Mouse (Mus musculus) liver, embryonic 12.5 days (tissue): ENCODE measurements at regions not wholly inside any gene's neighbourhood (a gene's known extent, or its start where the extent isn't known, plus 50 kb on each side); places are given as distances from the start of the nearest gene placed in this dataset.

ENCODE experiments used
- ATAC-seq: fragments of 200-750 bp; cut with Nextera tagmentation; 2 replicates; pipeline ENCODE4 v1.8.0; 2017; ENCODE audit warnings: moderate number of reproducible peaks, mild to moderate bottlenecking, moderate library complexity
- H3K27ac ChIP-seq: fragments of 300-500 bp; sonication (generic); 2 replicates; pipeline ENCODE4 v1.5.1; 2016; ENCODE audit warnings: mild to moderate bottlenecking
- H3K27me3 ChIP-seq: fragments of 300-500 bp; sonication (generic); replicated peaks from 2 replicates; pipeline ENCODE4 v1.6.1; 2016; ENCODE audit warnings: mild to moderate bottlenecking, moderate library complexity
- H3K36me3 ChIP-seq: fragments of 300-500 bp; sonication (generic); 2 replicates; pipeline ENCODE4 v1.6.1; 2016; ENCODE audit warnings: mild to moderate bottlenecking, moderate library complexity
- H3K4me1 ChIP-seq: fragments of 300-500 bp; sonication (generic); 2 replicates; pipeline ENCODE4 v1.6.1; 2016
- H3K4me2 ChIP-seq: fragments of 300-500 bp; sonication (generic); 2 replicates; pipeline ENCODE4 v1.6.1; 2016; ENCODE audit warnings: mild to moderate bottlenecking, moderate library complexity
- H3K4me3 ChIP-seq: fragments of 300-500 bp; sonication (generic); 2 replicates; pipeline ENCODE4 v1.5.1; 2016; ENCODE audit warnings: mild to moderate bottlenecking, moderate library complexity
- H3K9ac ChIP-seq: fragments of 300-500 bp; sonication (generic); 2 replicates; pipeline ENCODE4 v1.6.1; 2016; ENCODE audit warnings: mild to moderate bottlenecking, moderate library complexity
- H3K9me3 ChIP-seq: fragments of 300-500 bp; sonication (generic); replicated peaks from 2 replicates; pipeline ENCODE4 v1.6.1; 2016; ENCODE audit warnings: mild to moderate bottlenecking, moderate library complexity
- WGBS: fragments of 180-500 bp; shearing (Covaris S2); methylation state at CpG from one replicate; pipeline ENCODE4 v1.1.7; 2016; ENCODE audit not compliant: insufficient replicate concordance; 5-methylcytosine and 5-hydroxymethylcytosine counted together

DNA sequence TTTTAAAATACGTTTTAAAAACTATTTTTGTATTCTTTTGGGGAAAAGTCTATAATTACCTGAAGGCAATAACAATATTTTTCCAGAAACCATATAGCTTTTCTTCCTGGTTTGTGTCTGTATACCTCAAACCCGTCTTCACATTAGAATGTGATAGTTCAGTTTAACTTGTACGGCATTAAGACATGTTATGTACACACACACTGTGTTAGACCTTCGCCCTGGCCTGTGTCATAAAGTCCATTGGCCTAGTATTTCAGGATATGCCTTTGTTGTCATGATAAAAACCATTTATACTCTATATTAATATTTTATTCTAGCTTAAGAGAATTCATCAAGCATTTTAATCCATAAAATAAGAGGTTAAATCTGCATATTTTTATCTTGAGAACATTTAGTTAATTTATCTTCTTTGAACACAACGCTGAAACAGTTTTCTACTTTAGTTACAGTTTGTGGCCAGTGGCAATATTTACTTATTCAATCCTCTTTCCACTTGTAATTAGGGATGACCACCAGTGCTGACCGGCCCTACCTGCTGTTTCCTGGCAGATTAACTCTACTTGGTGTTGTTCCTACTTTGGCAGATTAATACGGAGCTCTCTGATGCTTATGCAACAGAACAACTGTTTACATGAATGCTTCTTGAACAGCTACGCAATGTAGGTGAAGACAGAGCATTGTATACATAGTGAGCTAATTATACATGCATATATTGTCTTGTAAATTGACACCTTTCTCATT is 158.6 kb upstream of the Sesn3 start:
- H3K27ac ChIP-seq: no peak overlapping the region
- no peaks in the 10 kb centered on the region for H3K36me3 ChIP-seq
- no peak overlapping the region for H3K9ac ChIP-seq
- H3K4me2 ChIP-seq: no peak overlapping the region
- H3K4me1 ChIP-seq: no peaks in the 10 kb centered on the region
- H3K4me3 ChIP-seq: no peak overlapping the region
- no peaks in the 10 kb centered on the region for H3K9me3 ChIP-seq
- WGBS: 55% methylated on average over 8 of the region's 8 CpGs
- no peaks in the 10 kb centered on the region for H3K27me3 ChIP-seq
- ATAC-seq: no peak

DNA sequence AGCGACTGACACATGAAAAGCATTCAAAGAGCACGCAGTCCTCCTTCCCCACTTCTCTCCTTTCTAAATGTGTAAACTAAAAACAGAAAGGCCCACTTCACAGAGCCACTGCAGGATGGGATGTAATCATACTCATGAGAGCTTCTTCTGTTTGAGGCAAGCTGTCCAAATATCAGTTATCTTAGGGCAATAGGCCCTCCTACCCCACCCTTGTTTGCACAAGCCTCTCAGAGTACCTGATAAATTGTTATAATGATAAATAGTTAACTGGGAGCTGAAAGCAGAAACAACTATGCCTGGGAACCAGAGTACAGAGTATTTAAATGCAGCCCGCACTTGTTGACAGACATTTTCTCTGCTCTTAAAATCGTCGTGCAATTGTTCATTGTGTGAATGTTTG is 141.5 kb upstream of the Sesn3 start:
- ATAC-seq: no peak
- WGBS: 64% methylated on average over 5 of the region's 5 CpGs

DNA sequence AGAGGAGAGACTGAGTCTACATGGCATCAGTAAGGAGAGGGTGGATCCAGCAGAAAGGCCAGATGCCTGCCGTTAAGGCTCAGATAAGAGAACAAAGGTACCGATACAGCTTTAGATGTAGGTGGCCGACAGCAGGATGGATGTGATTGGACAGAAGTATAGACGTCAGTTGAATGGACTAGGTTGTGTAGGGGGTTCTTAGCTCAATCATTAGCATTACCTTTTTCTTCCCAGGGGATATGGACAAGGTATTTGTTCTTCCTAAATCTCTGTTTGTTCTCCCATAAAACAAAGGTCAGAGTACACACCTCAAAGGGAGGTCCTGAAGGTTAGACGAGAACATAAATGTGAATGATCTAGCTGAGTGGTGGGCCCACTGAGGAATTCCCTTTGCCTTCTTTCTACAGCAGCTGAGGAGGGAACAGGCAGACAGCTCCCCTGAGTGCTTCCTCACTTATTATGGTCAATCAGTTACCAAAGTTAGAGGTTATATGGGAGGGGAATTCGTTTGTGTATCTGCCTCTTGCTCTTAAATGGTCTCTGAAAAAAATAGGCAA is 139.9 kb upstream of the Sesn3 start:
- Histone ChIP-seq H3K4me2 (no peak overlapping the region), H3K36me3 (no peaks in the 10 kb centered on the region), H3K9ac (no peak overlapping the region), H3K27me3 (no peaks in the 10 kb centered on the region), H3K9me3 (no peaks in the 10 kb centered on the region), H3K4me3 (no peak overlapping the region), H3K4me1 (no peaks in the 10 kb centered on the region), H3K27ac (no peak overlapping the region)
- no peak for ATAC-seq
- 50% methylated on average over 6 of the region's 6 CpGs for WGBS

More for the DNA sequence above, 141.5 kb upstream of the Sesn3 start:
- no peak overlapping the region for H3K9ac ChIP-seq
- H3K4me1 ChIP-seq: no peaks in the 10 kb centered on the region
- no peak overlapping the region for H3K4me2 ChIP-seq
- H3K36me3 ChIP-seq: no peaks in the 10 kb centered on the region
- H3K27ac ChIP-seq: no peak overlapping the region
- H3K9me3 ChIP-seq: no peaks in the 10 kb centered on the region
- H3K27me3 ChIP-seq: no peaks in the 10 kb centered on the region
- no peak overlapping the region for H3K4me3 ChIP-seq

DNA sequence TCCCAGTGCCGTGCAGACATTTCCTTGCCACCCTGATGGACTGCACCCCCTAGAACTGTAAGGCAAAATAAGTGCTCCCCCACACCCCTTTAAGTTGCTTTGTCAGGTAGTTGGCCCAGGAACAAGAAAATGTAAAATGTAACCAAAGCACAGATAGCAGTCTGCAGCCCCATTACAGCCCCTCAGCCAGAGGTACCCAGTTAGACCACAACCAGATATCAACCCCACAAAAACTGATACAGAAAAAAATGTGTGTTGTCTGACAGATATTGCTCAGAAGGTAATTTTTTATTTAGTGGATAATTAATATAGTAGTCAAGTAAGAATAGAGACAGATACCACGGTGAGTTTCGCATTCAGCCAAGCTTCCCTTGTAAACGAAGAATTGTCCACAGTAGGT is 133.5 kb upstream of the Sesn3 start:
- no peak for ATAC-seq
- H3K27ac ChIP-seq: no peak overlapping the region
- no peaks in the 10 kb centered on the region for H3K9me3 ChIP-seq
- no peak overlapping the region for H3K9ac ChIP-seq
- H3K4me1 ChIP-seq: no peaks in the 10 kb centered on the region
- no peak overlapping the region for H3K4me2 ChIP-seq
- no peak overlapping the region for H3K4me3 ChIP-seq
- WGBS: 71% methylated on average over 4 of the region's 4 CpGs
- no peaks in the 10 kb centered on the region for H3K36me3 ChIP-seq
- no peaks in the 10 kb centered on the region for H3K27me3 ChIP-seq

DNA sequence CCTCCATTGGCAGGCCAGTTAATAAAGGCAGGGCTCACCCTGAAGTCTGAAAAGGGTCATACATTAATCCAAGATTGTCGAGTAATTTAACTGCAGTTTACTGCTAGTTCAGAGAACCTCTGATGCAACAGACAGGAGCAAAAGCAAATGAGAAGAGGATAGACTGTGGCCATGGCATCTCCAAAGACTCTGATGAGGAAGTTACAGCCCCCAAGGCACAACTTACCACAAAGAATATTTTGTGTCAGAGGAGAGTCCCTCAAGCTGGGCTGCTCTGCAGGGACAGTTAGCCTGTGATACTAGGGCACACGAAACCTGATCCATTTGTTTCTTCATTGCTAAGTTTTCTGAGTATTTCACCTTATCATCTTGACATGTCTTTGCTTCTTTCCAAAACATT is 130.9 kb upstream of the Sesn3 start:
- Histone ChIP-seq H3K4me3 (no peak overlapping the region), H3K4me1 (no peaks in the 10 kb centered on the region), H3K9ac (no peak overlapping the region), H3K9me3 (no peaks in the 10 kb centered on the region), H3K27me3 (no peaks in the 10 kb centered on the region), H3K36me3 (no peaks in the 10 kb centered on the region), H3K4me2 (no peak overlapping the region), H3K27ac (no peak overlapping the region)
- no peak for ATAC-seq
- WGBS: 43% methylated on average over 2 of the region's 2 CpGs

DNA sequence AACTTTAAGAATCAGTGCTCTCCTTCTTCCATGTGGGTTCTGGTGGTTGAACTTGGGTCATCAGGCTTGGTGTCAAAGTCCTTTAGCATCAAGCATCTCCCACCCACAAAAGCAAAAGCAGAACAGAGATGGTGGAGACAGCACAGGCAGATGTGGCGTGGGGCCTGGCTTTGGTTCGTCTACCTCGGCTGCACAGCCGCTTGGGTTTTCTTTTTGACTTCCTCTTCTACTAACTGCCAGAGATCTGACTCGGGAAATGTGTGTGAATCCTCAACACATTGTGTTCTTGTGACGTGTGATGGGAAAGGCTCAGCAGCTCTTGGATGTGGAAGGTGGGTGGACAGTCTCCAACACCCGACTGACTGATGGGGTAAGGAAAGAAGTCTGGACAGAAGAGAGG is 127.8 kb upstream of the Sesn3 start:
- no peak overlapping the region for H3K4me3 ChIP-seq
- no peak overlapping the region for H3K4me2 ChIP-seq
- 25% methylated on average over 7 of the region's 7 CpGs for WGBS
- no peaks in the 10 kb centered on the region for H3K36me3 ChIP-seq
- ATAC-seq: no peak
- H3K4me1 ChIP-seq: no peaks in the 10 kb centered on the region
- no peak overlapping the region for H3K9ac ChIP-seq
- no peaks in the 10 kb centered on the region for H3K27me3 ChIP-seq
- H3K27ac ChIP-seq: no peak overlapping the region
- no peaks in the 10 kb centered on the region for H3K9me3 ChIP-seq

DNA sequence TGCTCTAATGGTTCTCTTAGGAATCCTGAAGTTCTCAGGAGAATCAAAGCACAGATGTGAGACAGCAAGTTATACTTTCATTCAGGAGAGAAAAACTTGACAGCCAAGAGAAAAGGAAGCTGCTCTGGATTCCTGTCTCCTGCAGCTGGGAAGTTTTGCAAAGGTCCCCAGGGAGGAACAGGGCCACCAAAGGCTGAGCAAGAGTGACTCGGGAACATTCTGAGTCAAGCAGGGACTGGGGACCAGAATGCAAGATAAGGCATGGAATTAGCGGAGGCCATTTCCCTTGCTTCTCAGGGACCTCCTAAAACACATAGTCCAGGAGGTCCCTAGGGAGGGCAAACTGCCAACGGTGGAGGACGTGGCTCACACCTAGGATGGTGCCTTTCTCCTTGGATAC is 127.1 kb upstream of the Sesn3 start:
- no peaks in the 10 kb centered on the region for H3K4me1 ChIP-seq
- no peak overlapping the region for H3K9ac ChIP-seq
- 49% methylated on average over 4 of the region's 4 CpGs for WGBS
- H3K27me3 ChIP-seq: no peaks in the 10 kb centered on the region
- no peaks in the 10 kb centered on the region for H3K9me3 ChIP-seq
- H3K27ac ChIP-seq: no peak overlapping the region
- no peak overlapping the region for H3K4me2 ChIP-seq
- ATAC-seq: no peak
- no peaks in the 10 kb centered on the region for H3K36me3 ChIP-seq
- no peak overlapping the region for H3K4me3 ChIP-seq

DNA sequence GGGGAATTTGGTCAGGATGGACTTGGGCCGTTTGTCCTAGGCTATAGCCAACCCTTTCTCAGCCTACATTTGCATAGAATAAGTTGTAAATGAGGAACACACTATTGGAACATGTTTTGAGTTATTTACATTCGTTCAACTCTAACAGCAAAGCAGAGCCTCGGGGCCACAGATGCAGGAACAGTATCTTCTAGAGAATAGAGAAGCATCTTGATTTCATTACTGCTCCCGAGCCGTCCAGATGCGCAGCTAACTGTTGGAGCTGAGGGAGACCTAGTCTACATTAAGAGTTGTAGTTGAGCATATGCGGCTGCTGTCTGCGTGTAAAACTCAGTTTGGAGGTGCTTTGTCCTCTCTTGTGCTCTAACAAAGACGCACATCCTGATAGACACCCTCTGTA is 124.6 kb upstream of the Sesn3 start:
- Histone ChIP-seq H3K9ac (no peak overlapping the region), H3K27ac (no peak overlapping the region), H3K4me1 (no peaks in the 10 kb centered on the region), H3K9me3 (no peaks in the 10 kb centered on the region), H3K4me2 (no peak overlapping the region), H3K4me3 (no peak overlapping the region), H3K27me3 (no peaks in the 10 kb centered on the region), H3K36me3 (no peaks in the 10 kb centered on the region)
- 61% methylated on average over 9 of the region's 9 CpGs for WGBS
- no peak for ATAC-seq

DNA sequence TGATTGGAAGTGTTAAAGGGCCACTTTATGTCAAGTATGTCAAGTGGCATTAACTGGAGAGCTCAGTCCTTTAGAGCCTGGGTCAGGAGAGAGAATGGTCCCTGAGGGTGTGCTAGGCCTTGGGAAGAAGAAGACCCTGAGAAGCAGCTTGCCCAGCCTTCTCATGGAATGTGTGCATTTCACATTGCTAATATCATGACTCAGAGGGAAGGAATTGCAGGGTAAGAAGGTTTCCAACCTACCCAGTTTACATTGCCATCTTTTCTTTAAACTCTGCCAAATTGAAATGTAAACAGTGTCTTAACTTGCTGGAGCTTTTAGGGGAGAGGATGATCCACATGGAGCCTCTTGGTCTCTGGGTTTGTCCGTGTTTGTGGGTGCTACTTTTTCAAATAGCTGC is 117.9 kb upstream of the Sesn3 start:
- H3K27me3 ChIP-seq: no peaks in the 10 kb centered on the region
- WGBS: 56% methylated on average over 1 of the region's 1 CpGs
- no peaks in the 10 kb centered on the region for H3K36me3 ChIP-seq
- no peaks in the 10 kb centered on the region for H3K4me1 ChIP-seq
- H3K9ac ChIP-seq: no peak overlapping the region
- H3K4me2 ChIP-seq: no peak overlapping the region
- H3K9me3 ChIP-seq: no peaks in the 10 kb centered on the region
- ATAC-seq: no peak
- H3K27ac ChIP-seq: no peak overlapping the region
- no peak overlapping the region for H3K4me3 ChIP-seq

DNA sequence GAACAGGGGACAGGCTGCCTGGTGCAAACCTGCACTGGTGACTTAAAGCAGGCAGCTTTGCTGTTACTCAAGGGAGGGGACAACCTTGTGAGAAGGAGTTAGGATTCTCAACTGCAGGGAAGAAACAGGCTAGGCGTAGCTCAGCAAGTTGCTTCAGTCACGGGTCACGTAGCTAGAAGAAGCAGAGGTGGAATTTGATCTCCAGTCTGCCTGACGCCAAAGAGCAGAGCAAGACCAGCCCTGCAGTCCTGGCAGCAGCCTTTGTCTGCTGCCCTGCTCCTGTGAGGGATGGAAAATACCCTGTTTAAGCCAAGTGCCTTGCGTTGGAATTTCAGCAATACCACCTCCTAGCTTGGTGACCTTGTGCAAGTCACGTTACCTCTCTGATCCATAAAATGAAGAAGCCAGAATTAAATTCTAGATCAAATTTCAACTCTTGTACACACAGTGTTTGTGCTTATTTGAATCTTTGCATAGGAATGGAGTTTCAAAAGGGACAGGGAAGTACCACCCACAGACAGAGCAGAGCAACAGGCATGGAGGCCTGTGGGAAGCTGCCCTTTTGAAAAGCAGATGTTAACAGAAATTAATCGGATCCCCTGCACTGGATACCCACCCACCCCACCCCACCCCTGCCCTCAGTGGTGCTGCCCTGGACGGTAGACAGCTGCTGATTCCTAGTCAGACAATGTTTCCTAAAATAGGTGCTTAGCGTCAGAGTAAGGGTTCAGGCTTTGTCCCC is 116.6 kb upstream of the Sesn3 start:
- 52% methylated on average over 9 of the region's 9 CpGs for WGBS
- Histone ChIP-seq H3K4me2 (no peak overlapping the region), H3K36me3 (no peaks in the 10 kb centered on the region), H3K9ac (no peak overlapping the region), H3K4me3 (no peak overlapping the region), H3K9me3 (no peaks in the 10 kb centered on the region), H3K27me3 (no peaks in the 10 kb centered on the region), H3K4me1 (no peaks in the 10 kb centered on the region), H3K27ac (no peak overlapping the region)
- ATAC-seq: no peak

DNA sequence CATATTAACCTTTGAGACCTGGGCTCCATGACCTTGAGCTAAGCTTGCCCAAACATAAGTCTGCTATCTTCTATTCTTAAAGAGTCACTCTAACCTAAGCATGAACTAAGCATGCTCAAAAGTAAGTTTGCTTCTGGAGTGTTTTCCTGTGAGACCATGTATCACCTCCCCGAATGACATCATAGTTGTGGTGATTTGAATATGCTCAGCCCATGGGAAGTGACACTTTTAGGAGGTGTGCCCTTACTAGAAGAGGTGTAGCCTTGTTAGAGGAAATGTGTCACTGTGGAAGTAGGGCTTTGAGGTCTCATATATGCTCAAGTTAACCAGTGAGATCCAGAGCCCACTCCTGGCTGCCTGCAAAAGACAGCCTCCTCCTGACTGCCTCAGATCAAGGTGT is 114.7 kb upstream of the Sesn3 start:
- Histone ChIP-seq H3K9me3 (no peaks in the 10 kb centered on the region), H3K4me1 (no peaks in the 10 kb centered on the region), H3K36me3 (no peaks in the 10 kb centered on the region), H3K27ac (no peak overlapping the region), H3K4me3 (no peak overlapping the region), H3K9ac (no peak overlapping the region), H3K4me2 (no peak overlapping the region), H3K27me3 (no peaks in the 10 kb centered on the region)
- no peak for ATAC-seq
- 65% methylated on average over 1 of the region's 1 CpGs for WGBS

DNA sequence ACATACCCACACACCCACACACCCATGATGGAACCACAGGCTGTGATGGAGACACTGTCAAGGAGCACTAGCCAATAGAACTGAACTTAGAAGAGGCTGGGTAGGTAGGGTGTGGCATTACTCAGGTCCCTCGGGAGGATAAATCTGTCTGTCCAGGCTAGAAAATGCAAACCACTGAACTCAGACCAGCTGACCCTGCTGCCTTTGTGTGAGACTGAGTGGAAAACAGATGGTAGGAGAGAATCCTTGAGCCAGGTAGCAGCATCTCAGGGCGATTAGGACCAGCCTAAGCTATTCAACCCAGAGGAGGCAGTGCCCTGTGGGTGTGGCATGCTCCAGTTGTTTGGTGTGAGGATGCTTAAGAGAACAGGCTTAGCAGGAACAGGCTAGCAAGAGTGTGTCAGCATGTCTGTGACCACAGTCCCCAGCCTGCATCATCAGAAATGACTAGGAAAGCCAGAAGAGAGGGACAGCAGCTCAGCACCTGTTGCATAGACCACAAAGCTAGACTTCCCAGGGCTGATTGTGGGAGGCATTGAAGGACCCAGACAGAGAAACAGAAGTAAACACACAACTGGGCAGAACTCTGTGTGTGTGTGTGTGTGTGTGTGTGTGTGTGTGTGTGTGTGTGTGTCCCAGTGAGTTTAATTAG is 103.2 kb upstream of the Sesn3 start:
- no peak overlapping the region for H3K9ac ChIP-seq
- H3K4me2 ChIP-seq: no peak overlapping the region
- no peak overlapping the region for H3K4me3 ChIP-seq
- H3K4me1 ChIP-seq: 0 out of 2 replicates have a peak, but pooled peaks cover 4% of the 10 kb centered on the region
- H3K9me3 ChIP-seq: no peaks in the 10 kb centered on the region
- no peak overlapping the region for H3K27ac ChIP-seq
- no peak for ATAC-seq
- no peaks in the 10 kb centered on the region for H3K36me3 ChIP-seq
- H3K27me3 ChIP-seq: no peaks in the 10 kb centered on the region
- WGBS: 34% methylated on average over 2 of the region's 2 CpGs
